Mouse (Mus musculus) ES-E14 (cell line): ENCODE data around the gene Creb3l2. TPM values are rescaled to one million over a fixed set of nuclear protein-coding genes. Genes with fewer than 3 reads are reported as not detected.

ENCODE experiments used
- DNase-seq: peaks from one replicate; pipeline ENCODE4 v3.0.0-alpha.2; 2013; ENCODE audit warnings: low read depth, low spot score
- H3K27ac ChIP-seq: 2 replicates; pipeline ENCODE4 v1.5.1; 2012; ENCODE audit warnings: low read depth, mild to moderate bottlenecking, low read length, moderate library complexity, mixed read lengths; ENCODE audit not compliant: poor library complexity, insufficient read depth, severe bottlenecking
- H3K36me3 ChIP-seq: 2 replicates; pipeline ENCODE4 v1.6.1; 2012; ENCODE audit warnings: mild to moderate bottlenecking, low read length, moderate library complexity, mixed read lengths; ENCODE audit not compliant: control insufficient read depth, poor library complexity, insufficient read depth, severe bottlenecking
- H3K4me1 ChIP-seq, 2 experiments: fragments of 150-350 bp in 1 of 2; sonication (generic) in 1 of 2; 2 replicates each; pipeline ENCODE4 v1.6.1; 2012; ENCODE audit warnings: low read length in 2 of 2, mild to moderate bottlenecking in 1 of 2, mixed read lengths in 1 of 2; ENCODE audit not compliant: control insufficient read depth in 2 of 2, insufficient read depth in 2 of 2, poor library complexity in 1 of 2
- H3K4me3 ChIP-seq, 2 experiments: fragments of 150-350 bp in 1 of 2; sonication (generic) in 1 of 2; 2 replicates each; pipeline ENCODE4 v1.5.1; 2012; ENCODE audit warnings: low read length in 2 of 2, low read depth in 1 of 2, mild to moderate bottlenecking in 1 of 2, mixed read lengths in 1 of 2; ENCODE audit not compliant: insufficient read depth in 1 of 2, poor library complexity in 1 of 2, severe bottlenecking in 1 of 2
- H3K9ac ChIP-seq: 2 replicates; pipeline ENCODE4 v1.6.1; 2012; ENCODE audit warnings: low read depth, mild to moderate bottlenecking, low read length, mixed read lengths; ENCODE audit not compliant: poor library complexity, insufficient read depth, severe bottlenecking
- H3K9me3 ChIP-seq: fragments of 150-350 bp; sonication (generic); 2 replicates; pipeline ENCODE4 v1.6.1; 2012; ENCODE audit warnings: low read depth, mild to moderate bottlenecking, low read length; ENCODE audit not compliant: control insufficient read depth, insufficient read depth
- CHD2 ChIP-seq: IDR thresholded peaks from 2 replicates; pipeline ENCODE4 v1.6.1; 2014; ENCODE audit warnings: mild to moderate bottlenecking, low read depth, low read length, inconsistent platforms
- HCFC1 ChIP-seq: IDR thresholded peaks from 2 replicates; pipeline ENCODE4 v1.6.1; 2012; ENCODE audit warnings: low read length, inconsistent platforms, borderline replicate concordance; ENCODE audit not compliant: insufficient read depth
- MAFK ChIP-seq: IDR thresholded peaks from 2 replicates; pipeline ENCODE4 v1.6.1; 2014; ENCODE audit warnings: mild to moderate bottlenecking, low read depth, low read length, inconsistent platforms; ENCODE audit not compliant: insufficient read depth
- ZC3H11A ChIP-seq: IDR thresholded peaks from 2 replicates; pipeline ENCODE4 v1.6.1; 2012; ENCODE audit warnings: low read depth, mild to moderate bottlenecking, inconsistent platforms, low read length, borderline replicate concordance
- ZNF384 ChIP-seq: IDR thresholded peaks from 2 replicates; pipeline ENCODE4 v1.6.1; 2012; ENCODE audit warnings: low read depth, low read length, inconsistent platforms
- in situ Hi-C, 2 experiments: fragments of 600-800 bp; cut with MboI; formaldehyde crosslinking; loops; one replicate each; pipeline ENCODE4 v1.15.1; 2025; ENCODE audit warnings: low sequenced_read_pairs in 2 of 2, inconsistent platforms in 1 of 2; ENCODE audit not compliant: unreplicated experiment in 2 of 2
- total RNA-seq: library from RNA; depleted of rRNA; stranded (reverse); fragments of 300-350 nt; gene quantifications from 2 replicates; pipeline ENCODE4 v1.2.3, GENCODE M21; 2012

Gene Creb3l2
- total RNA-seq, 1 experiment: 5.8 TPM

- no peak for DNase-seq
- Histone ChIP-seq H3K36me3 (no peaks in the 10 kb centered on the region), H3K9me3 (no peaks in the 10 kb centered on the region), H3K4me1 (0 out of 4 replicates have a peak, but pooled peaks cover 0 to 2% of the 10 kb centered on the region in 2 experiments), H3K9ac (no peak overlapping the region), H3K27ac (no peak overlapping the region), H3K4me3 (no peak overlapping the region)
- in situ Hi-C loops: no loop called here
- no peak for TF ChIP-seq HCFC1
- no peak for TF ChIP-seq ZNF384
- TF ChIP-seq CHD2: no peak
- TF ChIP-seq ZC3H11A: no peak
- TF ChIP-seq MAFK: no peak
These were observed 48.7 kb downstream of the Creb3l2 start for GRCm38 (mm10) chr6:37393263-37393662.

GRCm38 (mm10) chr6:37392262-37392661 lies 49.7 kb downstream of the Creb3l2 start:
- no peak for DNase-seq
- TF ChIP-seq ZC3H11A (no peak), HCFC1 (no peak), MAFK (no peak), ZNF384 (no peak), CHD2 (no peak)
- Histone ChIP-seq H3K9me3 (no peaks in the 10 kb centered on the region), H3K27ac (no peak overlapping the region), H3K4me1 (0 out of 4 replicates have a peak, but pooled peaks cover 0 to 2% of the 10 kb centered on the region in 2 experiments), H3K9ac (no peak overlapping the region), H3K4me3 (no peak overlapping the region), H3K36me3 (no peaks in the 10 kb centered on the region)
- in situ Hi-C loops: no loop called here

GRCm38 (mm10) chr6:37391313-37391712 lies 50.6 kb downstream of the Creb3l2 start:
- DNase-seq: no peak
- H3K27ac ChIP-seq: no peak overlapping the region
- no peaks in the 10 kb centered on the region for H3K36me3 ChIP-seq
- no peak overlapping the region for H3K9ac ChIP-seq
- in situ Hi-C loops: no loop called here
- no peaks in the 10 kb centered on the region for H3K9me3 ChIP-seq
- H3K4me1 ChIP-seq: 0 out of 4 replicates have a peak, but pooled peaks cover 0 to 2% of the 10 kb centered on the region in 2 experiments
- TF ChIP-seq ZNF384 (no peak), MAFK (no peak), CHD2 (no peak), ZC3H11A (no peak), HCFC1 (no peak)
- H3K4me3 ChIP-seq: no peak overlapping the region

GRCm38 (mm10) chr6:37388960-37389359 lies 53.0 kb downstream of the Creb3l2 start:
- DNase-seq: no peak
- H3K36me3 ChIP-seq: no peaks in the 10 kb centered on the region
- no peak overlapping the region for H3K4me3 ChIP-seq
- H3K9me3 ChIP-seq: no peaks in the 10 kb centered on the region
- in situ Hi-C loops: no loop called here
- 0 out of 4 replicates have a peak, but pooled peaks cover 0 to 2% of the 10 kb centered on the region in 2 experiments for H3K4me1 ChIP-seq
- H3K27ac ChIP-seq: no peak overlapping the region
- H3K9ac ChIP-seq: no peak overlapping the region
- TF ChIP-seq ZC3H11A (no peak), ZNF384 (no peak), CHD2 (no peak), MAFK (no peak)

GRCm38 (mm10) chr6:37388501-37388900 lies 53.4 kb downstream of the Creb3l2 start:
- in situ Hi-C loops: no loop called here
- no peak overlapping the region for H3K4me3 ChIP-seq
- no peak for DNase-seq
- no peak overlapping the region for H3K27ac ChIP-seq
- TF ChIP-seq ZNF384: no peak
- TF ChIP-seq ZC3H11A: no peak
- TF ChIP-seq HCFC1: no peak
- no peak for TF ChIP-seq CHD2
- TF ChIP-seq MAFK: no peak
- no peaks in the 10 kb centered on the region for H3K36me3 ChIP-seq
- H3K9ac ChIP-seq: no peak overlapping the region
- no peaks in the 10 kb centered on the region for H3K9me3 ChIP-seq
- H3K4me1 ChIP-seq: 0 out of 4 replicates have a peak, but pooled peaks cover 0 to 2% of the 10 kb centered on the region in 2 experiments
